Mouse (Mus musculus) embryonic fibroblast, embryonic 13.5 days (primary cell): Measurements from ENCODE around the gene Aacs.

Experiments
- CTCF ChIP-seq: IDR thresholded peaks from 2 replicates; pipeline ENCODE4 v1.5.1; 2011; ENCODE audit warnings: mild to moderate bottlenecking, control low read depth, low read length, moderate library complexity, borderline replicate concordance; ENCODE audit not compliant: insufficient read depth
- POLR2A ChIP-seq: IDR thresholded peaks from 2 replicates; pipeline ENCODE4 v1.6.1; 2011; ENCODE audit warnings: low read depth, mild to moderate bottlenecking, control low read depth, low read length, moderate library complexity

DNA sequence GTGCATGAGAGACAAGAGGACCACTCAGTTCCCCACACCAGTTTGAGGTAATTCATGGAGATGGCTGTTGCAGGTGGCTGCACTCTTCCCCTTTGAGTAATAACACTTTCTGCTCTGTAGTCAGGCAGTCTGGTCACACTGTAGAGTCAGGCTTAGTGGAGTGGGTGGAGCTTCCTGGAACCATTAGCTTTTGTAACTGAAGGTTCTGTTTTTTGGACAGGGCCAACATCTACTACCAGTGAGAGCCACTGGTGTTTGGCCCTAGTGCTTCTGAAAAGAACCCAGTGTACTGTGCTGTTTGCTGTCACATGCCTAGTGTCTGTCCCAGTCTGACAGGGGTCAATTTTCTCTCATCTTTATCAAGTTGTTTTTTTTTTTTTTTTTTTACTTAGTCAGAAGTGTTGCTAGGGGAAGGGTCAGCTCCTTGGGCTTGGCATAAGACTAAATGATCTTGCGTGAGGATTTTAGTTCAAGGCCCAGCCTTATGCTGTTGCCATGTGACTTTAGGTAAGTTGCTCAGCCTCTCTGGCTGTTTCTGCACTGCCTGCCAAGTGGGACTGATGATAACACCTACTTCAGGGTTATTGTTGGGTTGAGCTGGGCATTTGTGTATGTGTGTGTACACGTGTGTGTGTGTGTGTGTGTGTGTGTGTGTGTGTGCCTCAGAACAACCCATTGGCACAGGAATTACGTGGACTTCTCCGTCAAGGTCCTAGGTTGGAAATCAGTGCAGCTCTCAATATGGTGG lies 9.6 kb downstream of the Aacs start:
- no peak for TF ChIP-seq CTCF
- no peak for TF ChIP-seq POLR2A
